Mouse (Mus musculus) MEL (cell line): Measurements from ENCODE around the gene Gm20605.

Source experiments
- BHLHE40 ChIP-seq: IDR thresholded peaks from 2 replicates; pipeline ENCODE4 v1.6.1; 2012; ENCODE audit warnings: low read depth, mild to moderate bottlenecking, inconsistent platforms, low read length, improper control_type of control experiment, borderline replicate concordance
- CTCF ChIP-seq, 3 experiments: IDR thresholded peaks in 2 of 3; conservative IDR thresholded peaks in 1 of 3; 2 replicates each; pipeline ENCODE4 v1.5.1; 2011 to 2012; ENCODE audit warnings: low read length in 3 of 3, low read depth in 2 of 3, mild to moderate bottlenecking in 2 of 3, improper control_type of control experiment in 1 of 3, inconsistent platforms in 1 of 3, mixed read lengths in 1 of 3, moderate library complexity in 1 of 3; ENCODE audit not compliant: control insufficient read depth in 1 of 3, insufficient read depth in 1 of 3, poor library complexity in 1 of 3, severe bottlenecking in 1 of 3
- EP300 ChIP-seq, 2 experiments: IDR thresholded peaks; 2 replicates each; pipeline ENCODE4 v1.6.1; 2011; ENCODE audit warnings: improper control_type of control experiment in 2 of 2, low read length in 2 of 2, low read depth in 1 of 2, mild to moderate bottlenecking in 1 of 2
- GATA1 ChIP-seq: IDR thresholded peaks from 2 replicates; pipeline ENCODE4 v1.6.1; 2011; ENCODE audit warnings: low read depth, low read length, improper control_type of control experiment
- POLR2A ChIP-seq, 2 experiments: IDR thresholded peaks; 2 replicates each; pipeline ENCODE4 v1.6.1; 2011 to 2012; ENCODE audit warnings: low read length in 2 of 2, mild to moderate bottlenecking in 2 of 2, control low read depth in 1 of 2, improper control_type of control experiment in 1 of 2, low read depth in 1 of 2, moderate library complexity in 1 of 2; ENCODE audit not compliant: control insufficient read depth in 1 of 2, insufficient read depth in 1 of 2, poor library complexity in 1 of 2
- POLR2AphosphoS2 ChIP-seq: IDR thresholded peaks from 2 replicates; pipeline ENCODE4 v1.6.1; 2011; ENCODE audit warnings: low read length, improper control_type of control experiment
- POLR2AphosphoS5 ChIP-seq: IDR thresholded peaks from 2 replicates; pipeline ENCODE4 v1.6.1; 2012; ENCODE audit warnings: low read depth, borderline replicate concordance, mild to moderate bottlenecking, inconsistent platforms, low read length, moderate library complexity, mixed read lengths
- RCOR1 ChIP-seq: IDR thresholded peaks from 2 replicates; pipeline ENCODE4 v1.6.1; 2012; ENCODE audit warnings: low read depth, mild to moderate bottlenecking, inconsistent platforms, low read length, improper control_type of control experiment
- UBTF ChIP-seq: IDR thresholded peaks from 2 replicates; pipeline ENCODE4 v1.6.1; 2012; ENCODE audit warnings: low read depth, mild to moderate bottlenecking, inconsistent platforms, low read length, improper control_type of control experiment, moderate library complexity, borderline replicate concordance; ENCODE audit not compliant: insufficient read depth
- ZMIZ1 ChIP-seq: IDR thresholded peaks from 2 replicates; pipeline ENCODE4 v1.6.1; 2012; ENCODE audit warnings: low read depth, mild to moderate bottlenecking, inconsistent platforms, low read length, improper control_type of control experiment, moderate library complexity

GRCm38 (mm10) chr5:137679726-137680125 is 50.8 kb downstream of the Gm20605 start:
- no peak for TF ChIP-seq EP300 (IDR thresholded peaks at IDR 0.05; ENCODE audit: low read depth in 1 of 2, low read length in 2 of 2)
- no peak for TF ChIP-seq POLR2A (IDR thresholded peaks at IDR 0.05; ENCODE audit: control insufficient read depth in 1 of 2, insufficient read depth in 1 of 2, low read depth in 1 of 2, low read length in 2 of 2, poor library complexity in 1 of 2)
- TF ChIP-seq UBTF, result no peak
- no peak for TF ChIP-seq CTCF (IDR thresholded peaks at IDR 0.05 in 2 of 3, conservative IDR thresholded peaks at IDR 0.05 in 1 of 3; ENCODE audit: control insufficient read depth in 1 of 3, insufficient read depth in 1 of 3, low read depth in 2 of 3, low read length in 3 of 3, poor library complexity in 1 of 3, severe bottlenecking in 1 of 3)
- TF ChIP-seq GATA1, result no peak
- TF ChIP-seq POLR2AphosphoS5, result no peak
- no peak for TF ChIP-seq RCOR1
- TF ChIP-seq BHLHE40, result no peak
- TF ChIP-seq POLR2AphosphoS2, result no peak
- no peak for TF ChIP-seq ZMIZ1
